Mouse (Mus musculus): ENCODE measurements around the gene Eif4e3.

DNA sequence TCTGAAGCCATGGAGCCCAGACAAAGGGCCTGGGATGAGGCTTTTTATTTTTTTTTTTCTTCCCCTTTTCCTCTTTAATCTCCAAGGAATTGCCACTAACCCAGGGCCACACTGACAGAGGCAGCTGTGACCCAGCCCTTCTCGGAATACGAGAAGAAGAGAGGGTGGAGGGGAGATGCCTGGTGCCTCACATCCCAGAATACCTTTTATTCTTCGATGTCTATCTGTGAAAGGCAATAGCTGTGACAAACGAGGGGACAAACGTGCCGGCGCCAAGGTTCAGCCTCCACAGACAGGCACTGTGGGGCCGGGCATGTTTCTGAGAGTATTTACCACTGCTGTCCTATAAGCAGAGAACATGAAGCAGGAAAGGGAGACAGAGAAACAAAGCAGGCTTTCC, 66.9 kb downstream of the Eif4e3 start:
- TF ChIP-seq CTCF (IDR thresholded peaks at IDR 0.05; ENCODE audit: borderline replicate concordance, extremely low read depth, insufficient read depth, insufficient read length) (no peak), POLR2A (IDR thresholded peaks at IDR 0.05; ENCODE audit: borderline replicate concordance, extremely low read depth, insufficient read depth, insufficient read length, poor library complexity, severe bottlenecking) (no peak)

All from brain, embryonic 14.5 days (tissue).